Mouse (Mus musculus): Measurements from ENCODE around the gene Yod1. TPM values are rescaled to one million over a fixed set of nuclear protein-coding genes. Genes with fewer than 3 reads are reported as not detected.

Yod1 gene
- polyA plus RNA-seq, 1 experiment from 2014 or later = 12.0 TPM

- Histone ChIP-seq H3K27me3 (ENCODE audit: control insufficient read depth, insufficient read depth, low read length) (no peaks in the 10 kb centered on the region), H3K4me2 (replicated peaks; ENCODE audit: low read depth, low read length) (no peak overlapping the region), H3K36me3 (ENCODE audit: control insufficient read depth, insufficient read depth, low read length) (no peaks in the 10 kb centered on the region), H3K27ac (ENCODE audit: low read length) (peak overlapping the region; percentile 12; the same call in 1 of the 2 replicates), H3K4me3 (ENCODE audit: low read depth, low read length) (no peak overlapping the region), H3K9ac (replicated peaks; ENCODE audit: low read depth, low read length) (no peak overlapping the region), H3K4me1 (ENCODE audit: control insufficient read depth, insufficient read depth, low read length) (peaks cover 3% of the 10 kb centered on the region; the same call in 1 of the 2 replicates), H3K9me3 (ENCODE audit: control insufficient read depth, low read depth, low read length) (no peaks in the 10 kb centered on the region)
- ATAC-seq (ENCODE audit: insufficient number of reproducible peaks, insufficient read depth, low FRiP score, low read depth) = no peak
- WGBS = 89% methylated on average over 2 of the region's 2 CpGs
Measured at GRCm38 (mm10) chr1:130769925-130770324, 52.8 kb downstream of the Yod1 start.

GRCm38 (mm10) chr1:130770487-130770886 lies 53.4 kb downstream of the Yod1 start:
- no peak overlapping the region for H3K27ac ChIP-seq (ENCODE audit: low read length)
- H3K4me1 ChIP-seq (ENCODE audit: control insufficient read depth, insufficient read depth, low read length) = peaks cover 3% of the 10 kb centered on the region; the same call in 1 of the 2 replicates
- H3K9ac ChIP-seq (replicated peaks; ENCODE audit: low read depth, low read length) = no peak overlapping the region
- no peaks in the 10 kb centered on the region for H3K9me3 ChIP-seq (ENCODE audit: control insufficient read depth, low read depth, low read length)
- peak; percentile 82 for ATAC-seq (ENCODE audit: insufficient number of reproducible peaks, insufficient read depth, low FRiP score, low read depth)
- H3K4me2 ChIP-seq (replicated peaks; ENCODE audit: low read depth, low read length) = no peak overlapping the region
- H3K27me3 ChIP-seq (ENCODE audit: control insufficient read depth, insufficient read depth, low read length) = no peaks in the 10 kb centered on the region
- H3K36me3 ChIP-seq (ENCODE audit: control insufficient read depth, insufficient read depth, low read length) = no peaks in the 10 kb centered on the region
- no peak overlapping the region for H3K4me3 ChIP-seq (ENCODE audit: low read depth, low read length)
- 85% methylated on average over 4 of the region's 4 CpGs for WGBS

- peaks cover 3% of the 10 kb centered on the region; the same call in 1 of the 2 replicates for H3K4me1 ChIP-seq (ENCODE audit: control insufficient read depth, insufficient read depth, low read length)
- H3K27me3 ChIP-seq (ENCODE audit: control insufficient read depth, insufficient read depth, low read length) = no peaks in the 10 kb centered on the region
- H3K27ac ChIP-seq (ENCODE audit: low read length) = no peak overlapping the region
- no peaks in the 10 kb centered on the region for H3K36me3 ChIP-seq (ENCODE audit: control insufficient read depth, insufficient read depth, low read length)
- no peak overlapping the region for H3K4me2 ChIP-seq (replicated peaks; ENCODE audit: low read depth, low read length)
- H3K4me3 ChIP-seq (ENCODE audit: low read depth, low read length) = no peak overlapping the region
- 73% methylated on average over 3 of the region's 3 CpGs for WGBS
- H3K9ac ChIP-seq (replicated peaks; ENCODE audit: low read depth, low read length) = no peak overlapping the region
- ATAC-seq (ENCODE audit: insufficient number of reproducible peaks, insufficient read depth, low FRiP score, low read depth) = no peak
- no peaks in the 10 kb centered on the region for H3K9me3 ChIP-seq (ENCODE audit: control insufficient read depth, low read depth, low read length)
Measured at GRCm38 (mm10) chr1:130770981-130771494, 53.9 kb downstream of the Yod1 start.

Other genes with a start within 250 kb of the Yod1 start
- 0.14 and 0.52 TPM in 2 replicates for gene Zp3r, start 87.7 kb upstream of the Yod1 start, polyA plus RNA-seq (2014; fragmentation: Nextera tagmentation; extraction: Ambion mirVana)
- 0.17 and 0.27 TPM in 2 replicates for gene C4bp, start 55.7 kb upstream of the Yod1 start, polyA plus RNA-seq (2014; fragmentation: Nextera tagmentation; extraction: Ambion mirVana)
- not detected in 2 replicates for gene Gm29427, start 1.5 kb upstream of the Yod1 start, polyA plus RNA-seq (2014; fragmentation: Nextera tagmentation; extraction: Ambion mirVana)
- 11.1 and 11.2 TPM in 2 replicates for gene Pfkfb2, start 11.9 kb downstream of the Yod1 start, polyA plus RNA-seq (2014; fragmentation: Nextera tagmentation; extraction: Ambion mirVana)
- gene AA986860, start 14.6 kb downstream of the Yod1 start, polyA plus RNA-seq (2014; fragmentation: Nextera tagmentation; extraction: Ambion mirVana) = 28.6 and 28.7 TPM in 2 replicates
- gene Fcamr, start 83.6 kb downstream of the Yod1 start, polyA plus RNA-seq (2014; fragmentation: Nextera tagmentation; extraction: Ambion mirVana) = 0.22 TPM in 1 of 2 replicates, not detected in the other
- not detected in 2 replicates for gene Pigr, start 109.4 kb downstream of the Yod1 start, polyA plus RNA-seq (2014; fragmentation: Nextera tagmentation; extraction: Ambion mirVana)
- gene Fcmr, start 148.3 kb downstream of the Yod1 start, polyA plus RNA-seq (2014; fragmentation: Nextera tagmentation; extraction: Ambion mirVana) = not detected in 2 replicates
- not detected in 2 replicates for gene Il24, start 170.1 kb downstream of the Yod1 start, polyA plus RNA-seq (2014; fragmentation: Nextera tagmentation; extraction: Ambion mirVana)
- gene Il20, start 194.1 kb downstream of the Yod1 start, polyA plus RNA-seq (2014; fragmentation: Nextera tagmentation; extraction: Ambion mirVana) = not detected in 2 replicates
- gene Il19, start 222.8 kb downstream of the Yod1 start, polyA plus RNA-seq (2014; fragmentation: Nextera tagmentation; extraction: Ambion mirVana) = not detected in 2 replicates

Data from stomach, embryonic 14.5 days (tissue).